Mouse (Mus musculus) urinary bladder, postnatal 25 days (tissue): ENCODE measurements around the gene Gsk3a.

Experiments
- DNase-seq: peaks from one replicate; pipeline ENCODE4 v3.0.0; 2022; ENCODE audit warnings: low spot score

Gsk3a gene

DNA sequence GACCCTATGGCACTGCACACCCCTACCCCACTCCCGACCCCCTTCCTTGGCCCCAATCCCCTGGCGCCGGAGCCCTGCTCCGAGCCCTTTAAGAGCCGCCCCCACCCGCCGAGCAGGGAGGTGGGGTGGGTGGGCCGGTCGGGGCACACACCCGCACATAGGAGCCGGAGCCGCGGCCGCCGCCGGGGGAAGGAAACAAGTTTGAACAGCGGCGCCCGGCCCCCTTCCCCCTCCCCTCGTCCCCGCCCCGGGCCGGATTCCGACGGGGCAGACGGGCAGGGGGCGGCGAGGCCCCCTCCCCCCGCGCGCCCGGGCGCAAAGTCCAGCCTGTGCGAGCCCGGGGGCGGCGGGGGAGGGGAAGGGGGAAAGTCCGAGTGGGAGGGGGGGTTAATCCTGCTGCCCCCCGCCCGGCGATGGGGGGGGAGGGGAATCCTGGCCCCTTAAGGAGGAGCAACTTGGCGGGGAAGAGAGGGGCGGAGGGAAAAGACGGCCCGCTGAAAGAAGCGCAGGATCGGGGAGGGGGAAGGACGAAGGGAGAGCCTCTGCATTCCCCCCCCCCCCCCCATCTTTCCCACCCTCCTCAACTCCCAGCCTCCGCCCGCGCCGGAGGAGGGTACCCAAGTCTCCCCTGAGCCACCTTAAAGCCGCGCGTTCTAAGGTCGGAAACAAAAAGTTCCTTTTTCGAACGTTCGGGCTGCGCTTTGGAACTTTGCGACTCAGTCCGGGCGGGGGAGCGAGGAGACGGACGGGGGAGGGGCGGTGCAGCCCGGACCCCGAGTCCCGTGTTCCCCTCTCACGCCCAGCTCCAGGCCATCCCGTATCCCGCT lies 11.9 kb upstream of the Gsk3a start:
- peak; percentile 69 for DNase-seq

DNA sequence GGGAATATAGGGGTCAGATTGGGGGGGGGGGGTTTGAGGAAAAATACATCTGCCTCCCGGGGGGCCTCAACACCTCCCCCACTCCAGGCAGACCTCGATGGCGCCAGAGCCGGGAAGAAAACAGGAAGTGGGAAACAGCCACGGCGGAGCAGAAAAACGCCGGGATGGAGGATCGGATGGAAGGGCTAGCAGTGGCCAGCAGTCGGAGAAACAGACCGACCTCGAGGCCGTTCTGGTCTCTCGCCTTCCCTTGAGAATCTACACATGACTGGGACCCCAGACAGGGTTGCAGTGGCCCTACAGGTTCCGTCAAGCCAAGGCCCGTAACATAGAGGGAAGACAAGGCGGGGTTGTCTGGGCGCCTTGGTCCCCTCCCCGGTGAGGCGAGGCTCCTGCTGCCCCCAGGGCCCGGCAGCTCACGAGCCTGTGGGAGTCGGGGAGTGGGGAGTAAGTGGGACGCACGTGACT lies 11.2 kb upstream of the Gsk3a start:
- DNase-seq: no peak

DNA sequence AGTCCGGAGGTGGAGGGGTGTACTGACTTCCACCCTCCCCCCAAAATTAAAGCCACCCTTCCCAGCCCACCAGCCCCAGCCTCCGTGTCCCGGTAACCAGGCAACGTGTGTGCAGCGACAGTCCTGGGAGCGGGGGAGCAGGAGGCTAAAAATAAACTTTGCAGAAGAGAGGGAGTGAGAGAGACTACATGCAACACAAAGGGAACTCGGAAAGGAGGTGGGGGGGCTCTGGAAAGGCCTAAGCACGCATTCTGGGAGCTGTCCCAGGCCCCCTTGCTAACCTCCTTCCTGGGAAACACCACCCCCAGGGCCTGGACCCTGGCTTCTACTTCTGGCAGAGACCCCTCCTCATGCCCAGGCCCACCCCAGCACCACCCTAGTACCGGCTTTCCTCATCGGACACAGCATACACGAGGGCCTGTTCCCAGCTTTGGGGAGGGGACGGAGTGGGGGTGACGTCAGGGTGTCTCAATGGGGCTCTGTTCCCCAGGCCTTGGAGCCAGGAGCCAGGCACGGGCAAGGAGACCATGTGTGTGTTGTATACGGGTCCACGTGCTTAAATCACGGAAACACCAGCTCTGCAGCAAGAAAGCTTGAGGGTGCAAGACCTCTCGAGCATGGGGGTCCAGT lies 10.5 kb upstream of the Gsk3a start:
- no peak for DNase-seq

DNA sequence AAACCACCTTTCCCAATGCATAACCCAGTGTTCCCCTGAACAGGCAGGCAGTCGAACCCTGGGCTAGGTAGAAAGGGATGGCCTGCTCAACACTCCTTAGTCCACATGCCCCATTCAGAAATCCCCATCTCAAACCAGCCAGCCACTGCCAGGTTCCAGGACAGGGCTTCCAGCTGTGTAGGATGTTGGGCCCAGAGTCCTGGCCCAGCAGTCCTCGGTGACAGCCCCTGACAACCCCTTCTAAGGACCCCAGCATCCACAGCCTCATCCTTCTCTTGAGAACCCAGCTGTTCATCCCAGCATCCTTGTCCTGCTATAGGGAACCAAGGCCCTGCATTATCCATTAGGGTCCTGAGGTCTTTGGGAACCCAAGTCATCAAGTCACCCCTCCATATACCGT lies 9.8 kb upstream of the Gsk3a start:
- DNase-seq: no peak

DNA sequence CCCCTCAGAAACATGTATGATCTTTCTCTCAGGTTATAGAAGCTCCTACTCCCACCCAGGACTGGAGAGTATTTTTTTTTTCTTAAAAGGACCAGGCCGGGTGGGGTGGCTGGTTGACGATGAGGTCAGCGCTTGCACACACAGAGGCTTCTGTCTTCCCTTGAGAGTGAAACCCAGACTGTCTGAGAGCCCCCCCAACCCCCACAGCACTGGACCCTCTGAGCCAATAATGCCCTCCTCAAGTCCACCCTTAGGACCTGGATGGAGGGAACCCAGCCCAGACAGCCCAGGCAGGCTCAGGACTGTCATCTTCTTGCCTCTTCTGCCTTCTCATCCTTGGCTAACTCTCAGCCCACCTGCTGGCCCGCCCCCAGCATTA lies 9.1 kb upstream of the Gsk3a start:
- no peak for DNase-seq

DNA sequence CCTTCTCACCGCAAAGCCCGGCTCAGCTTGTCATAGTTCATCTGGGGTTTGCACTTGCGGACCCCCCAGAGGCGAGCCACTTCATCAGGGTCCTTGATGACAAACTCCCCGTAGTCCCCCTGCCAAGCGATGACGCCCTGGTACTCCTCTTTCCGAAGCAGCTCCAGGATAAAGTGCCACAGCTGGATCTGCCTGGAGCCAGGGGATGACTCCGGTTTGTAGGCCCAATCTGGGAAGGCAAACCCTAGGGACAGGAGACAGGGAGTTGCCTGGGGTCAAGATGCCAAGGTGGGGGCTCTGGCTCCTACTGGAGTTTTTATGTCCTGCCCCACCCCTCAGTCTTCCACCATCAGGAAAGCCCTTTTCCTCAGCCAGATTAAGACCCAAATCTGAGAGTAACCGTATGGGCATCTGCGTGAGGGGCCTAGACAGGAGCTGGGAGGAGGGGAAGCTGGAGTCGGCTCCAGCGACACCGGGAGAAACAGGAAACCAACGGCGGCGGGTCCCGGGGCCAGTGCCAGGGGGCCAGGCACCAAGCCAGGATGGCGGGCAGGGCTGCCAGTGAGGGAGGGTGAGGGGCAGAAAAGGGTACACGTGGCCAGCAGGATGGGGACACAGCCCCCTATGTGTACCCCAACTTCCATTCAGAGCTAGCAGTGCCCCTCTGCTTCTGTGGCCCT lies 8.6 kb upstream of the Gsk3a start:
- DNase-seq: no peak

DNA sequence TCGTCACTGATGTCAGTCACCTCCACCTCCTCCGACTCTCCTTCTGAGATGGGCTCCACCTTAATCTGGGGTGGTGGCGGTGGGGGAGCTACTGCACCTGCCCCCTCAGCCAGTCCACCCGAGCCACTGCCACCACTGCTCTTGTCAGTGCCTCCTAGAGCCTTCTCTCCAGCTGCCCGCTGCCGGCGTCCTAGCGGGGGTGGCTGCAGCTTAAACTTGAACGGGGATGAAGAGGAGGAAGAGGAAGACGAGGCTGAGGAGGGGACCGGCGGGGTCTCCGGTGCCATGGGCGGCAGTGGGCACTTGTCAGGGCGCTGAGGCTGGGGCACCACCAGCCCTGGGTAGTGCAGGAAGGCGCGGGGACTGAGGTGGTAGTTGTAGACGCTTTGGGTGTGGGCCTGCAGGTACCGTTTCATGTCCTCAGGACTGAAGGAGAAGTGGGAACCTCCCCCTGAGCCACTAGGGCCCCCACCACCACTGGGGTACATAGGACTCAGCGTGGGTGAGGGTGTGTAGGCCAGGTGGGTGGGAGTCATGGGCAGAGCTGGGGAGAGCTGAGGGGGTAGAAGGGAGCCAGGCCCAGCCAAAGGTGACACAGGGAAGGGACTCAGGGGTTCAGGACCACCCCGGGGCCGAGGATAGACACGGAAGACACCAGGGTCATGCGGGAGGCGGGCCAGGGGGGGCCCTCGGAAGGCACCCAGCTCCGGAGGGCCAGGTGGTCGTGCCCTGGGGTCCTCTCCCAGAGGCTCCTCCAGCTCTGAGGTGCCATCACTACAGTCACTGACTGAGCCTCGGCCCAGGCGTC lies 7.1 kb upstream of the Gsk3a start:
- no peak for DNase-seq

DNA sequence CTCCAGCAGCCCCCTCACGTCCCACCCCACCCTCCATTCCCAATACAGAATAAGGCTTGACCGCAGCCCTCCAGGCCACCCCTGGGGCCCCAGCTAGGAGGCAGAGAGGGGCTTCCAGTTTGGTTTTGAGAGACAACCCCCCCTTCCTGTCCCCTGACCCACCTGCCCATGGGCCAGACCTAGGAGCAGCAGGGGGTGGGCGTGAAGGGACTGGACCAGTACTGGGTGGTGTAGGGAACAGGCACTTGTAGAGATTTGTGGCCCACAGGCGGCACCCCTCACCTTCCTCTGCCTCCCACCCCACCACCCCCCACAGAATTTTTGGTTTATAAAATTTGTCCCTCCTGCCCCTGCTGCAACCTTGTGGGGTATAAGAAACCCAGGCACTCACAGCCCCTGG lies 5.7 kb upstream of the Gsk3a start:
- DNase-seq: no peak

DNA sequence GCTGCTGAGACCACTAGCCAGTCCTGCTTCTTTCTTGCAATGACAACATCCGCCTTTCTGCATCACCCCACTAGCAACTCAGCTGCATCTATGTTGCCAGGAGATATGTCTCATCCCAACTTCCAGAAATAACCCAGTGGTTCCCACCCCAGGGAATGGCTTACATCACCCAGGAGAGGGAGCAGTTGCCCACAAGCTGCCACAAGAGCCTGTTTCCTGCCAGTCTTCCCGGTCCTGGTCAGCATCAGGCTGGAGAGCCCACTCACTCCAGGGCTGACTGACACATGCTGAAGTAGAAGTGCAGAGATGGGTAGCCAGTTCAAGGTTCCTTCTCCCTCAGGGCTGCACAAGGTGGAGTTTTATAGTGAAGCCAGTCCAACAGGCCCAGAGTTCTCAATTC lies 3.4 kb upstream of the Gsk3a start:
- DNase-seq: no peak

DNA sequence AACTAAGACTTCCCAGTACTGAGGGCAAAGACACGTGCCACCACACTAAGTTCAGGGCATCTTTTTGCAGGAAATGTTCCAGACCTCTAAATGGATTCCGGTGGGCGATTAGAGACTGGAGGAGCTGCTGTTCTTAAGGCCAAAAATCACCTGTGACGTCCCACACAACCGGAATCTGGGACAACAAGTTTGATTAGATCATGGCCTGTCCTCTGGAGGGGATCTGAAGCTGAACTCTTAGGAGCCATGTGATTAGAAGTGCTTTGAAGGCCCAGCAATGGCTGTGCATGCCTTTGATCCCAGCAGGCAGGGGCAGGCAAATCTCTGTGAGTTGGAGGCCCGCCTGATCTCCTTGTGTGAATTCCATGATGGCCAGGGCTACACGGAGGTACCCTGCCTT lies 3.0 kb upstream of the Gsk3a start:
- DNase-seq: no peak

DNA sequence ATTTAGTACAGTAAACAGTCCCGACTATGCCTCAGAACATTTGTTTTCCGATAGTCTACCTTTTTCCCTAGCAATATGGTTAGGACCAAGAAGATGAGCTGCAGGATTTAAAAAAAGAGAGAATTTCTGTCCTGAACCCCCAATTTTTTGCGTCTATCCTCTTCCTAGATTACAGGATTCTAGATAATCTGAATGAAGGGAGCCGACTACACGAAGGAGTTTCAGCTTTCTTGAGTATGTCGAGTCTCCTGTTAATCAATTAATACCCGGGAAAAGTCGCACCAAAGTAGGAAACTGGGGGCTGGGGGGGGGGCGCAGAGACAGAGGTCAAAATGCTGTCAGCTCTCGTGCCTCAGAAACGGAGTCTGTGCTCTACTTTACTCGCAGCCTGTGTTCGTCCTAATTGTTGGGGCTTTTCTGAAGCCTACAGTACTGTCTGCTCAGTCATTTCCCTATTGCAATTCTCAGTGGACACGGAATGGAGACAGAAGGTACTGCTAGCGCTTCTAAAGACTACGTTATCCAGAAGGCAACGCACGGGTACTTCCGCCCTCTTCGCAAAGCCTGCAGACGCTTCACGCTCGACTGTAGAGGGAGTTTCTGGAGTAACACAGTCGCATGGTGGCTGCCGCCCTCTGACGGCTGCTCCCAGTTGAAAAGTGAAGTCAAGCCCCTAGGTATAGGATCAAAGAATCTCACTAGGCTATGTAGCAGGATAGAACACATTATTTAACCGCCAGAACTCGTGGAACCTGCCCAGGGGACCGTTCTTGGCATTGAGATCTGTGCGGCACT lies 1.4 kb upstream of the Gsk3a start:
- peak; percentile 47 for DNase-seq

DNA sequence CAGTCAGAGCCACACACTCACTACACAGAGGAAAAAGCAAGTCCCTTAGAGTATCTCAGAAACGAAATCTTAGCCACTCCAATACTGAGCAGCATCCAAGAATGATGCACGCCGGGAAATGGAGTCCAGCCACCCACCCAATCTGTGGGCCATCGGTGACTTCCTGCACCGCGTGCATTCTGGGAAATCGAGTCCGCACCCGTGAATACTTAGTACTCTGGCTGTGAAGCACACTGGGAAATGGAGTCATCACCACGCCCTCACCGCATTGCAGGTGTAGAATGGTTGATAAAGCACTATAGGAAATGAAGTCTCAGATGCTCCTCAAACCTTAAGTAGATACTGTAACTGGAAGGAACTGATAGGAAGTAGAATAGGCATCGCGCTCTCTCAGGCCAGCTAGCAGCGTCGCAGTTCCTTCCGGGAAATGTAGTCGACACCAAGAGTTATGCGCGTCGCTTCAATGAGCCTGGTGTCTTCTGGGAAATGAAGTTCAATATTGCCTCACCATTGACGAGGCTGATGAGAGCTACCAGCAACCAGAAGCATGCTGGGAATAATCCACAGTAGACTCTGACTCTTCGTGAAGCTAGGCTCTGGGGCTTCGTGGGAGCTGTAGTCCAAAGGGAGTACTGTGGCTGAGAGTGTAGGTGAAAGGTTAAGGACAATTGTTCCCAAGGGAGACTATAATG lies 510 bp upstream of the Gsk3a start:
- peak; percentile 79 for DNase-seq

DNA sequence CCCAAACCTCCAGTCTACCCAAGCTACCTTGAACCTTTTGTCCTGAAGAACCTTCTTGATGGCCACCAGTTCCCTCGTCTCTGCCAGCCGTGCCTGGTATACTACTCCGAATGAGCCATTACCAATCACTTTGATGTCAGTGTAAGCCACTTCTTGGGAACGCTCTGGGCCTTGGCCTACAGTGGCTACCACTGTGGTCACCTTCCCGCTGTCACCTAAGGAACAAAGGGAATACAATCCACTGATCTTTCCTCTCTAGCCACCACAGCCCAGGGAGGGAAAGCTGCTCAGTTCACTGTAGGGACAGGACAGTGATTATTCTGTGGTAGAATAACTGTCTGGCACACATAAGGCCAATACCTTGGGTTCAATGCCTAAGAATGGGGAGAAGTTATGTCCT lies 2.1 kb downstream of the Gsk3a start:
- DNase-seq: no peak

DNA sequence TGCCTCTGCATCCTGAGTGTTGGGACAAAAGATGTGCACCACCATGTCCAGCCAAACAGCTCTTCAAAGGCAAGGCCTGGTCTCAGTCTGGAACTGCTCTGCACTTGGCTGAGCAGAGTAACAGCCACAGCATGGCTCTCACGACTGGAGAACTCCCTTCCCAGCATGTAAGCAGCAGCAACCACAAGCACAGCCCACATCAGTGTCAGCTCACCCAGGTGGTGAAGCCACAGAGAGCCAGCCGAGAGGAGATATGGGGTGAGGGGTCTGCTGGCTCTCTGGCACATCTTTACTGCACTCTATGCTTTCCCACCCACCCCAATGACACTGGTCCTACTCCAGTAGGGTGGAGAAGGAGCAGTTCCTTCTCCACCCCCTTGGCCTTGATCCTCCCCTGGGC lies 4.6 kb downstream of the Gsk3a start:
- DNase-seq: no peak

DNA sequence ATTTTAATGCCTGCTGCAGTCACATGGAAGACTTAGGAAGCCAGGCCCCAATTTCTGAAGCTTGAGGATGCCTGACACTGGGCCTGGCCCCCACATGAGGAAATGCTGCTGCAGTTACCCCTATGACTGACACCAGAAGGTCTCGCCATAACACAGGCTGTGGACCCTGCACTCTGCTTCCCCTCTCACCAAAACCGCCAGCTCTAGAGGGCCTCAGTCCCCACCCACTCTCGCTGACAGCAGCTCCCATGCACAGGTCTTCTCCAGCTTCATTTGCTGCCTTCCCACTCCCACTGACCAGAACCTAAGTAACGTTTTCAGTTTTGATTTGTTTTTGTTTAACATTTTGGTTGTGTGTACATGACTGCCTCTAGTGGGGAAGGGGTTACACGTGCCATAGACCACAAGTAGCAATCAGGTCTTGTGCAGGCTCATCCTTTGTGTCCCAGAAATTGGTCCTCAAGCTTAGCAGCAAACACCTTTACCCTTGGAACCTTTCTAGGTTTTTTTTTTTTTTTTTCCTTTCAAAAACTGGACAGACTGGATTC lies 5.5 kb downstream of the Gsk3a start:
- DNase-seq: no peak

DNA sequence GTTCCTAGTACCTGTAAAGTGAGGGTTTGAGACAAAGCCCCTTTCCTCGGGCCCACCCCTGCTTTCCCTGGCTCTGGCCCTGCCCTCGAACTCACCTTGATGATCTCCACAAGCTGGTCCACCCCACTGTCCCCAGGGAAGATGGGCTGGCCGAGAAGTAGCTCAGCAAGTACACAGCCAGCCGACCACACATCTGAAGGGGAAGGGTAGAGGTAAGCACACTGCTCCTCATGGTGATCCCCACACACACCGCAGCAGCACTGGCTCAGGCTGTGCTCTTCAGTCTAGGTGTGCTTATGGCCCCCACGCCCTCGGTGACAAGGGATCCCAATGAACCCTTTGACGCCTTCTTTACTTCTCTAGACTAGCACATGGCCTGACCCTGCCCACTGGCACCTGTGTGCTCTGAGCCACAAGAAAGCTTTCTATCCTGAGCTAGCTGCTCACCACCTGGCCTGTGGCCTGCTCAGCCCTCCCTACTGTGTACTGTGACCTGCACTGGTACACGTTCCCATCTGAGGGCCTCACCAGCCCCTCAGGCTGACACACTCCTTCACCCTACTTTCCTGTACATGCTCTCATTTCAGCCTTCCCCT lies 6.9 kb downstream of the Gsk3a start:
- no peak for DNase-seq

DNA sequence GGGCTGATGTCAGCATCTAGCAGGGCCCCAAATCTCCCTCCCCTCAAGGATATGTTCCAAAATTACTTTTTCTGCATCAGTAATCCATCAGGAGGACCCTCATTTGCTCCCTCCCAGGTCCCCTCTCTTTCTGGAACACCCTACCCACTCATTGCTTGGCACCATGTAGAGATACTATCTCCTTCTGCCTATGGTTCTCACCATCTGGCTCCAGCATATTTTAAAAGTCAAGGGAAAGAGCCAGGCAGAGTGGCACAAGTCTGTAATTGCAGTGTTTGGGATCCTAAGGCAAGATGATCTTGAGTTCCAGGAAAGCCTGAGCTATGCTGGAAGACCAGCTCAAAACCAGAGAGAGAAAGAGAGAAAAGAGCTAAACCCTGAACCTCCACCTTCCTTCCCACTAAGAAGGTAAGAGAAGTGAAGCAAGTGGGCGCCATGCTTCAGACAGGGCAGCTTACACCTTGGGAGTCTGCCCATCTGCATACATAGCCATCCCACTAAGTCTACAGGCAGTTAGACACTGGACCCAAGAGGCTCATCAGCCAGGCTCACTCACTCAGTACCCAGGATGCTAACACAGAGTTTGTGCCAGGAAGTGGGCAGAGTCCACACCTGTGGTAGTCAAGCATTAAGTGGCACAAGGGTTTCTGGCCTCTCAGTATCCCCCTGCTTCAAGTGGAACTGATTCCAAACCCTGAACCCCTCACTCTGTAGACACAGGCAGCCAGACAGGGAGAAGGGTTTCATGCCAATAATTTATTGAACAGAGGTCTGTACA lies 9.9 kb downstream of the Gsk3a start:
- DNase-seq: no peak

DNA sequence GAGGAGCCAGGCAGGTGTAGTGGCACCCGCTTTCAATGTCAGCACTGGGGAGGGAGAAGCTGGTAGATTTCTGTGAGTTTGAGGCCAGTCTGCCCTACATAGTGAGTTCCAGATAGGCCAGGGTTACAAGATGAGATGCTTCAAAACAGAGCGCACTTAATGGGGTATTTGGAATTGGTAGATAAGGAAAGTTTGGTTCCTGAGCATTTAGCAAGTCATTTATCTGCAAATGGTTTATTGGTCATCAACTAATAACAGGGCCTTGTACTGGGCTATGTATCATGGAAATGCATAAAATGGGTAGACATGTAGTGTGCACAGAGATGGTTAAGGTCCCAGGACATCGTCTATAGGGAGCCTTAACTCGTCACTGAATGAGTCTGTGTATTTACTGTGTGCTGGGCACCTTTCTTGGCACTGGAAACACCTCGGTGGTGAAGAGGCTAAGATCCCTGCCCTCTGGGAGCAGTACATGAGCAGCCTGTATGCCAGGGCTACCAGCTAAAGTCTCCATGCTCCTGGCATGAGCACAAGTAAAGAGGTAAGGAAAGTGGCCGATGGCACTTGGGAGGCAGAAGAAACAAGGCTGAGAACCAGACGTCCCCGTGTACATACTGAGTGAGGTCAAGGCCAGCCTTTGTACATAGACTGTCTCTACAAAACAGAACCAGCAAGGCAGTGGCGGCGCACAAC lies 15.2 kb downstream of the Gsk3a start:
- no peak for DNase-seq
